Mouse (Mus musculus): Measurements from ENCODE around the gene Tmem104. TPM values are rescaled to one million over a fixed set of nuclear protein-coding genes. Genes with fewer than 3 reads are reported as not detected.

Gene Tmem104
- polyA plus RNA-seq, 1 experiment, result 24.1 TPM

GRCm38 (mm10) chr11:115257775-115258510 is 70.7 kb downstream of the Tmem104 start:
- H3K27ac ChIP-seq (ENCODE audit: control insufficient read depth, insufficient read depth, low read length), result no peak overlapping the region
- TF ChIP-seq CTCF (IDR thresholded peaks at IDR 0.05; ENCODE audit: borderline replicate concordance, control insufficient read depth, extremely low read depth, insufficient read depth, low read length, poor library complexity) (no peak), POLR2A (IDR thresholded peaks at IDR 0.05; ENCODE audit: control insufficient read depth, extremely low read depth, insufficient read depth, low read length, poor library complexity) (no peak)
- WGBS, result 23% methylated on average over 59 of the region's 59 CpGs
- H3K27me3 ChIP-seq (ENCODE audit: control insufficient read depth, insufficient read depth, low read length), result 0 out of 2 replicates have a peak, but pooled peaks cover 5% of the 10 kb centered on the region
- peaks cover 4% of the 10 kb centered on the region; the same call in 1 of the 2 replicates for H3K4me1 ChIP-seq (replicated peaks; ENCODE audit: control insufficient read depth, insufficient read depth, low read length)
- no peaks in the 10 kb centered on the region for H3K36me3 ChIP-seq (ENCODE audit: control insufficient read depth, insufficient read depth, low read length)
- H3K4me3 ChIP-seq (ENCODE audit: control insufficient read depth, insufficient read depth, low read length), result no peak overlapping the region
- DNase-seq, result no peak

- no peaks in the 10 kb centered on the region for H3K36me3 ChIP-seq (ENCODE audit: control insufficient read depth, insufficient read depth, low read length)
- H3K27me3 ChIP-seq (ENCODE audit: control insufficient read depth, insufficient read depth, low read length), result 0 out of 2 replicates have a peak, but pooled peaks cover 5% of the 10 kb centered on the region
Measured at GRCm38 (mm10) chr11:115259134-115259533, 71.8 kb downstream of the Tmem104 start.

GRCm38 (mm10) chr11:115262954-115263353 is 75.7 kb downstream of the Tmem104 start:
- Histone ChIP-seq H3K4me3 (ENCODE audit: control insufficient read depth, insufficient read depth, low read length) (no peak overlapping the region), H3K27ac (ENCODE audit: control insufficient read depth, insufficient read depth, low read length) (no peak overlapping the region), H3K27me3 (ENCODE audit: control insufficient read depth, insufficient read depth, low read length) (peaks cover 15% of the 10 kb centered on the region), H3K4me1 (replicated peaks; ENCODE audit: control insufficient read depth, insufficient read depth, low read length) (peaks cover 15% of the 10 kb centered on the region), H3K36me3 (ENCODE audit: control insufficient read depth, insufficient read depth, low read length) (no peaks in the 10 kb centered on the region)
- DNase-seq, result no peak
- TF ChIP-seq POLR2A (IDR thresholded peaks at IDR 0.05; ENCODE audit: control insufficient read depth, extremely low read depth, insufficient read depth, low read length, poor library complexity) (no peak), CTCF (IDR thresholded peaks at IDR 0.05; ENCODE audit: borderline replicate concordance, control insufficient read depth, extremely low read depth, insufficient read depth, low read length, poor library complexity) (no peak)
- 92% methylated on average over 11 of the region's 11 CpGs for WGBS

More at GRCm38 (mm10) chr11:115259134-115259533, 71.8 kb downstream of the Tmem104 start:
- TF ChIP-seq CTCF (IDR thresholded peaks at IDR 0.05; ENCODE audit: borderline replicate concordance, control insufficient read depth, extremely low read depth, insufficient read depth, low read length, poor library complexity) (no peak), POLR2A (IDR thresholded peaks at IDR 0.05; ENCODE audit: control insufficient read depth, extremely low read depth, insufficient read depth, low read length, poor library complexity) (no peak)
- WGBS, result 91% methylated on average over 4 of the region's 4 CpGs
- no peak overlapping the region for H3K4me3 ChIP-seq (ENCODE audit: control insufficient read depth, insufficient read depth, low read length)
- peaks cover 4% of the 10 kb centered on the region; the same call in 1 of the 2 replicates for H3K4me1 ChIP-seq (replicated peaks; ENCODE audit: control insufficient read depth, insufficient read depth, low read length)
- H3K27ac ChIP-seq (ENCODE audit: control insufficient read depth, insufficient read depth, low read length), result no peak overlapping the region
- DNase-seq, result no peak

DNA sequence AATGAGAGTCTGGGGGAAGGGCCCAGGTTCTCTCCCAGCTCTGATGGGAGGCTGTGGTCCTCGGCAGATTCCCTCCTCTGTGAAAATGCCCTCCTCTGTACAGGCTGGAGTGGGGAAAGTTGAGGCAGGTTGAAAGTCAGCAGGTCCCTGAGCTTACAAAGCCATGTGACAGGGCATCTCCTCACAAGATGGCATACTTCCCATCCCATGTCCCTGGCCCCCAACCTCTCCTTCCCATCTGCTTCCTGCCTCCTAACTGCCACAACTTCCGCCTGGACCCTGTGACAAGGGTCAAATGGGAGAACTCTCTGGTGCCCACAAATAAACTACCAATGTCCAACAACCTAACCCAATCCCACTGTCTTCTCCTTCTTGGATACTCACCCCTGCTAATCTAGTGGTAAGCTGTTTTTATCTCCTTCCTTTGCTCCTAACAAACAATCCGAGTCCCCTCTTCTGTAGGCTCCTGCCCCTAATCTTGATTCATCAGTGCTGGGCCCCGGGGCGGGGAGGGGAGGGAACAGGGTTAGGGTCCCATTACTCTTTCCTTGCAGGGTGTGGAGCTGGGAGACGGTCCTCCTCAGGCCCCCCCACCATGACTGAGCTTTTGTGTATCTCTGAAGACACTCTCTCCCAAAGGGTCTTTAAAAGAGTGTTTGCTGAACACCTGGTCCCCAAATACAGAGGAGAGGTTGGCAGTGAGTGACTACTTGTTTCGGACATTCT is 77.0 kb downstream of the Tmem104 start:
- Histone ChIP-seq H3K27ac (ENCODE audit: control insufficient read depth, insufficient read depth, low read length) (no peak overlapping the region), H3K36me3 (ENCODE audit: control insufficient read depth, insufficient read depth, low read length) (0 out of 2 replicates have a peak, but pooled peaks cover 7% of the 10 kb centered on the region), H3K27me3 (ENCODE audit: control insufficient read depth, insufficient read depth, low read length) (peaks cover 9% of the 10 kb centered on the region), H3K4me3 (ENCODE audit: control insufficient read depth, insufficient read depth, low read length) (no peak overlapping the region), H3K4me1 (replicated peaks; ENCODE audit: control insufficient read depth, insufficient read depth, low read length) (peaks cover 13% of the 10 kb centered on the region)
- no peak for DNase-seq
- 80% methylated on average over 7 of the region's 7 CpGs for WGBS
- TF ChIP-seq POLR2A (IDR thresholded peaks at IDR 0.05; ENCODE audit: control insufficient read depth, extremely low read depth, insufficient read depth, low read length, poor library complexity) (no peak), CTCF (IDR thresholded peaks at IDR 0.05; ENCODE audit: borderline replicate concordance, control insufficient read depth, extremely low read depth, insufficient read depth, low read length, poor library complexity) (no peak)

GRCm38 (mm10) chr11:115264862-115265668 is 77.8 kb downstream of the Tmem104 start:
- WGBS, result 19% methylated on average over 39 of the region's 39 CpGs
- H3K4me3 ChIP-seq (ENCODE audit: control insufficient read depth, insufficient read depth, low read length), result no peak overlapping the region
- H3K36me3 ChIP-seq (ENCODE audit: control insufficient read depth, insufficient read depth, low read length), result 0 out of 2 replicates have a peak, but pooled peaks cover 7% of the 10 kb centered on the region
- H3K27me3 ChIP-seq (ENCODE audit: control insufficient read depth, insufficient read depth, low read length), result peaks cover 9% of the 10 kb centered on the region
- peaks cover 13% of the 10 kb centered on the region for H3K4me1 ChIP-seq (replicated peaks; ENCODE audit: control insufficient read depth, insufficient read depth, low read length)
- H3K27ac ChIP-seq (ENCODE audit: control insufficient read depth, insufficient read depth, low read length), result no peak overlapping the region
- DNase-seq, result peak; percentile 36
- TF ChIP-seq CTCF (IDR thresholded peaks at IDR 0.05; ENCODE audit: borderline replicate concordance, control insufficient read depth, extremely low read depth, insufficient read depth, low read length, poor library complexity) (peak; percentile 93), POLR2A (IDR thresholded peaks at IDR 0.05; ENCODE audit: control insufficient read depth, extremely low read depth, insufficient read depth, low read length, poor library complexity) (no peak)

Data from thymus, adult 2 months (tissue).